ENCODE assay signal across 9 mouse cellular contexts in genomic region chr8:96426900-96427299, GRCm38 (mm10).
DNase-seq lines count a peak whose midpoint lies in the region; ATAC-seq and TF ChIP-seq lines count a peak whose summit lies in the region.
"Had no signal": no experiment of that assay in that cellular context is flagged by ENCODE, and none has a peak within 500 bp of the region (broad histone marks: within the 10 kb centered on the region; RNA-seq: fewer than 3 reads in every experiment).

No protein-coding gene starts in this region.

- H3K9me3 ChIP-seq in intestine, postnatal 0 days (ENCODE audit: control insufficient read depth): no peaks in the 10 kb centered on the region
- no peaks in the 10 kb centered on the region for H3K9me3 ChIP-seq in intestine, embryonic 15.5 days
- no peaks in the 10 kb centered on the region for H3K9me3 ChIP-seq in liver, postnatal 0 days (ENCODE audit: low read length)

- H3K27ac ChIP-seq in intestine, postnatal 0 days (ENCODE audit: low read depth, low read length): no peak overlapping the region
- no peak overlapping the region for H3K27ac ChIP-seq in intestine, embryonic 15.5 days
- H3K27ac ChIP-seq in liver, postnatal 0 days (ENCODE audit: low read depth): no peak overlapping the region
- H3K27ac ChIP-seq: macrophage had no signal

- DNase-seq in right cerebral cortex, adult 2 months (ENCODE audit: low spot score in 2 of 2): peak; percentile 24 to 25
- no peak for DNase-seq in right cerebral cortex, adult 18-20 months
- DNase-seq in kidney, postnatal 10 days: peak; percentile 39
- peak; percentile 8 for DNase-seq in right cerebral cortex, postnatal 25 days
- no peak for DNase-seq in liver, postnatal 0 days
- DNase-seq in gastrocnemius, postnatal 25 days: no peak

- no peak overlapping the region for H3K4me2 ChIP-seq in intestine, postnatal 0 days (replicated peaks; ENCODE audit: low read depth)
- no peak overlapping the region for H3K4me2 ChIP-seq in intestine, embryonic 15.5 days (replicated peaks)
- H3K4me2 ChIP-seq in liver, postnatal 0 days (ENCODE audit: low read depth, low read length): no peak overlapping the region

- 51% methylated on average over 1 of the region's 1 CpGs for WGBS in intestine, postnatal 0 days
- WGBS in intestine, embryonic 15.5 days: 59% methylated on average over 1 of the region's 1 CpGs
- 47% methylated on average over 1 of the region's 1 CpGs for WGBS in liver, postnatal 0 days (ENCODE audit: insufficient replicate concordance)

- no peak for TF ChIP-seq EP300 in liver, postnatal 0 days (IDR thresholded peaks at IDR 0.05; ENCODE audit: low read depth)

- no peaks in the 10 kb centered on the region for H3K27me3 ChIP-seq in intestine, postnatal 0 days (replicated peaks; ENCODE audit: control insufficient read depth, insufficient read depth, low read length)
- no peaks in the 10 kb centered on the region for H3K27me3 ChIP-seq in intestine, embryonic 15.5 days (replicated peaks)
- H3K27me3 ChIP-seq in liver, postnatal 0 days (ENCODE audit: insufficient read depth, low read length): no peaks in the 10 kb centered on the region

- H3K9ac ChIP-seq in intestine, postnatal 0 days (ENCODE audit: low read depth, low read length): no peak overlapping the region
- no peak overlapping the region for H3K9ac ChIP-seq in intestine, embryonic 15.5 days
- H3K9ac ChIP-seq in liver, postnatal 0 days (replicated peaks): no peak overlapping the region

- no peaks in the 10 kb centered on the region for H3K36me3 ChIP-seq in intestine, postnatal 0 days (ENCODE audit: control insufficient read depth, insufficient read depth)
- H3K36me3 ChIP-seq in intestine, embryonic 15.5 days: no peaks in the 10 kb centered on the region
- H3K36me3 ChIP-seq in liver, postnatal 0 days (replicated peaks; ENCODE audit: insufficient read depth, low read length): no peaks in the 10 kb centered on the region

- ATAC-seq in intestine, postnatal 0 days: no peak
- no peak for ATAC-seq in intestine, embryonic 15.5 days
- no peak for ATAC-seq in liver, postnatal 0 days

- TF ChIP-seq CTCF in intestine, postnatal 0 days (IDR thresholded peaks at IDR 0.05; ENCODE audit: low read depth): peak; percentile 52
- TF ChIP-seq CTCF in liver, postnatal 0 days (IDR thresholded peaks at IDR 0.05; ENCODE audit: low read depth): no peak

- no peak overlapping the region for H3K4me3 ChIP-seq in intestine, postnatal 0 days (ENCODE audit: low read depth, low read length)
- H3K4me3 ChIP-seq in intestine, embryonic 15.5 days (replicated peaks): no peak overlapping the region
- no peak overlapping the region for H3K4me3 ChIP-seq in liver, postnatal 0 days (ENCODE audit: low read depth, low read length)

- H3K4me1 ChIP-seq in intestine, postnatal 0 days (replicated peaks; ENCODE audit: control insufficient read depth, insufficient read depth, low read length): no peaks in the 10 kb centered on the region
- H3K4me1 ChIP-seq in intestine, embryonic 15.5 days (replicated peaks): no peaks in the 10 kb centered on the region
- no peaks in the 10 kb centered on the region for H3K4me1 ChIP-seq in liver, postnatal 0 days (ENCODE audit: insufficient read depth)

Comparison
In these comparisons a context has a peak if more than half of its experiments do, and no peak if none do; other contexts are left out.
1. DNase-seq: peak in right cerebral cortex, adult 2 months (2 of 2), kidney, postnatal 10 days (single experiment) and right cerebral cortex, postnatal 25 days (single experiment); none in right cerebral cortex, adult 18-20 months (single experiment), liver, postnatal 0 days (single experiment) and gastrocnemius, postnatal 25 days (single experiment).